Comparison of ENCODE assay signal across 9 mouse cellular contexts in the genomic region with DNA sequence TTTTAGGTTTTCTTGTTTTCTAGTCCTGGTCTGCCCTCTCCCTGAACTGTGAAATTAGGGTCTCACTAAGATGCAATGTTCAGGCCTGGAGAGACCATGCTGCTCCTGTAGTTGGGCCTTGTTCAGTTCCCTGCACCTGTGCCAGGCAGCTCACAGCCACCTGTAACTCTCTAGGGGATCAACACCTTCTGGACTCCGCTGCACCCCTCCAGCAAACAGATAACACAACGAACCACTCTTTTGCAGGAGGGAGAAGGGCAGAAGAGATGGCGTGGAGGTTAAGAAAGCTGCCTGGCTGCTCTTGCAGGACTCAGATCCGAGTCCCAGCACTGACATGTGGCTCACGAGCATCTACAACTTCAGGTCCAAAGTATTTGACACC. TPM values are rescaled to one million over a fixed set of nuclear protein-coding genes. Genes with fewer than 3 reads are reported as not detected.
DNase-seq lines count a peak whose midpoint lies in the region; ATAC-seq and TF ChIP-seq lines count a peak whose summit lies in the region.
"Had no signal": no experiment of that assay in that cellular context is flagged by ENCODE, and none has a peak within 500 bp of the region (broad histone marks: within the 10 kb centered on the region; RNA-seq: fewer than 3 reads in every experiment).

No protein-coding gene starts in this region.

- 59% methylated on average over 5 of the region's 5 CpGs for WGBS in heart, adult 2 months
- WGBS in hindbrain, embryonic 12.5 days, result 62% methylated on average over 5 of the region's 5 CpGs
- WGBS in liver, postnatal 0 days (ENCODE audit: insufficient replicate concordance), result 36% methylated on average over 5 of the region's 5 CpGs

- TF ChIP-seq EP300 in heart, adult 2 months (IDR thresholded peaks at IDR 0.05; ENCODE audit: insufficient read depth, low read depth, low read length), result no peak
- TF ChIP-seq EP300 in liver, postnatal 0 days (IDR thresholded peaks at IDR 0.05; ENCODE audit: low read depth), result no peak

- no peaks in the 10 kb centered on the region for H3K27me3 ChIP-seq in heart, adult 2 months (ENCODE audit: control insufficient read depth, insufficient read depth, low read length)
- H3K27me3 ChIP-seq in E14TG2a.4 (ENCODE audit: insufficient read depth, low read length), result no peaks in the 10 kb centered on the region
- H3K27me3 ChIP-seq in hindbrain, embryonic 12.5 days, result no peaks in the 10 kb centered on the region
- H3K27me3 ChIP-seq in liver, postnatal 0 days (ENCODE audit: insufficient read depth, low read length), result no peaks in the 10 kb centered on the region

- H3K79me2 ChIP-seq in heart, adult 2 months (replicated peaks; ENCODE audit: control insufficient read depth, insufficient read depth, low read length), result no peaks in the 10 kb centered on the region; the same call in 1 of the 2 replicates

- no peak overlapping the region for H3K9ac ChIP-seq in heart, adult 2 months (ENCODE audit: low read depth, low read length)
- peak overlapping the region; percentile 99; the same call in 1 of the 2 replicates for H3K9ac ChIP-seq in hindbrain, embryonic 12.5 days
- H3K9ac ChIP-seq in liver, postnatal 0 days (replicated peaks), result peak overlapping the region; percentile 47

- intact Hi-C loops in heart, adult 2 months (cut with DNase I), result no loop called here
- intact Hi-C loops in heart, postnatal 25 days (cut with DNase I), result no loop called here

- no peaks in the 10 kb centered on the region for H3K36me3 ChIP-seq in heart, adult 2 months (ENCODE audit: control insufficient read depth, insufficient read depth, low read length)
- H3K36me3 ChIP-seq in E14TG2a.4 (ENCODE audit: insufficient read depth, low read length), result peaks cover 42% of the 10 kb centered on the region
- H3K36me3 ChIP-seq in hindbrain, embryonic 12.5 days, result 0 out of 2 replicates have a peak, but pooled peaks cover 4% of the 10 kb centered on the region
- no peaks in the 10 kb centered on the region; the same call in 1 of the 2 replicates for H3K36me3 ChIP-seq in liver, postnatal 0 days (replicated peaks; ENCODE audit: insufficient read depth, low read length)

- ATAC-seq in hindbrain, embryonic 12.5 days (ENCODE audit: low FRiP score), result no peak
- ATAC-seq in liver, postnatal 0 days, result no peak

- peak overlapping the region; percentile 87 for H3K4me2 ChIP-seq in hindbrain, embryonic 12.5 days (replicated peaks)
- H3K4me2 ChIP-seq in liver, postnatal 0 days (ENCODE audit: low read depth, low read length), result peak overlapping the region; percentile 95

- TF ChIP-seq CTCF in heart, adult 2 months (IDR thresholded peaks at IDR 0.05), result no peak
- no peak for TF ChIP-seq CTCF in E14TG2a.4 (conservative IDR thresholded peaks at IDR 0.05; ENCODE audit: low read length)
- no peak for TF ChIP-seq CTCF in liver, postnatal 0 days (IDR thresholded peaks at IDR 0.05; ENCODE audit: low read depth)

- TF ChIP-seq POLR2A in heart, adult 2 months (IDR thresholded peaks at IDR 0.05; ENCODE audit: insufficient read depth, low read depth, low read length), result no peak

- peaks cover 20% of the 10 kb centered on the region for H3K4me1 ChIP-seq in heart, adult 2 months (ENCODE audit: control insufficient read depth, insufficient read depth, low read length)
- peaks cover 85% of the 10 kb centered on the region for H3K4me1 ChIP-seq in E14TG2a.4 (replicated peaks; ENCODE audit: low read depth, low read length)
- peaks cover 62% of the 10 kb centered on the region for H3K4me1 ChIP-seq in hindbrain, embryonic 12.5 days
- H3K4me1 ChIP-seq in liver, postnatal 0 days (ENCODE audit: insufficient read depth), result peaks cover 70% of the 10 kb centered on the region

- no peak for DNase-seq in heart, adult 2 months
- DNase-seq in heart, postnatal 25 days (ENCODE audit: low spot score), result no peak
- no peak for DNase-seq in liver, postnatal 0 days
- DNase-seq in cerebellum, postnatal 14 days, result no peak
- no peak for DNase-seq in adrenal gland, adult 8-10 months
- no peak for DNase-seq in ovary, adult 18-20 months (ENCODE audit: low spot score)
- DNase-seq: right cerebral cortex, adult 18-20 months had no signal

- H3K9me3 ChIP-seq in E14TG2a.4 (ENCODE audit: low read length), result no peaks in the 10 kb centered on the region
- H3K9me3 ChIP-seq in hindbrain, embryonic 12.5 days (replicated peaks), result no peaks in the 10 kb centered on the region
- H3K9me3 ChIP-seq in liver, postnatal 0 days (ENCODE audit: low read length), result no peaks in the 10 kb centered on the region

- H3K27ac ChIP-seq in heart, adult 2 months, result peak overlapping the region; percentile 2; the same call in 1 of the 2 replicates
- H3K27ac ChIP-seq in hindbrain, embryonic 12.5 days, result 0 out of 2 replicates have a peak overlapping the region, but pooled peaks have one; percentile 12
- H3K27ac ChIP-seq in liver, postnatal 0 days (ENCODE audit: low read depth), result peak overlapping the region; percentile 91

- no peak overlapping the region for H3K4me3 ChIP-seq in heart, adult 2 months
- peak overlapping the region; percentile 35 for H3K4me3 ChIP-seq in E14TG2a.4 (replicated peaks; ENCODE audit: low read length)
- H3K4me3 ChIP-seq in hindbrain, embryonic 12.5 days, result peak overlapping the region; percentile 99
- H3K4me3 ChIP-seq in liver, postnatal 0 days (ENCODE audit: low read depth, low read length), result peak overlapping the region; percentile 26; the same call in 1 of the 2 replicates

RNA-seq across cellular contexts. Expression of gene Jpt1, which starts 3.7 kb away (rescaled TPM):
- total RNA-seq in heart, adult 2 months (2021), result 100 to 1,000 TPM; 110 TPM
- 116 and 124 TPM in 2 replicates for polyA plus RNA-seq in heart, adult 2 months (2012; rRNA removed)
- total RNA-seq in heart, postnatal 25 days (2021), result 100 to 1,000 TPM; 121 to 135 TPM
- polyA plus RNA-seq in hindbrain, embryonic 12.5 days (2016; fragmentation: Nextera tagmentation; extraction: Ambion mirVana), result 953 and 959 TPM in 2 replicates
- polyA plus RNA-seq in liver, postnatal 0 days (2015; fragmentation: Nextera tagmentation; extraction: Ambion mirVana), result 114 and 117 TPM in 2 replicates
- total RNA-seq in adrenal gland, adult 8-10 months (2022), result 100 to 1,000 TPM in 1 of 4 experiments, 10 to 100 TPM in 3; 86.2 to 109 (median 94.4) TPM

RNA-seq across cellular contexts. Expression of gene Nt5c, which starts 18.8 kb away (rescaled TPM):
- total RNA-seq in heart, adult 2 months (2021), result 10 to 100 TPM; 10.9 to 12.9 TPM
- 11.7 and 12.4 TPM in 2 replicates for polyA plus RNA-seq in heart, adult 2 months (2012; rRNA removed)
- 10 to 100 TPM; 13.9 to 14.9 TPM for total RNA-seq in heart, postnatal 25 days (2021)
- 81.5 and 86.5 TPM in 2 replicates for polyA plus RNA-seq in hindbrain, embryonic 12.5 days (2016; fragmentation: Nextera tagmentation; extraction: Ambion mirVana)
- polyA plus RNA-seq in liver, postnatal 0 days (2015; fragmentation: Nextera tagmentation; extraction: Ambion mirVana), result 46.5 and 48.3 TPM in 2 replicates
- 100 to 1,000 TPM; 119 to 222 (median 142) TPM for total RNA-seq in adrenal gland, adult 8-10 months (2022)

RNA-seq across cellular contexts. Expression of gene Sumo2, which starts 25.6 kb away (rescaled TPM):
- 100 to 1,000 TPM; 168 to 177 TPM for total RNA-seq in heart, adult 2 months (2021)
- polyA plus RNA-seq in heart, adult 2 months (2012; rRNA removed), result 64.7 and 126 TPM in 2 replicates
- 100 to 1,000 TPM; 165 to 177 TPM for total RNA-seq in heart, postnatal 25 days (2021)
- polyA plus RNA-seq in hindbrain, embryonic 12.5 days (2016; fragmentation: Nextera tagmentation; extraction: Ambion mirVana), result 1,185 and 1,202 TPM in 2 replicates
- 281 and 283 TPM in 2 replicates for polyA plus RNA-seq in liver, postnatal 0 days (2015; fragmentation: Nextera tagmentation; extraction: Ambion mirVana)
- total RNA-seq in adrenal gland, adult 8-10 months (2022), result 100 to 1,000 TPM; 220 to 285 (median 257) TPM

RNA-seq across cellular contexts. Expression of gene Armc7, which starts 35.0 kb away (rescaled TPM):
- 1 to 10 TPM; 1.9 to 2.7 TPM for total RNA-seq in heart, adult 2 months (2021)
- 2.3 and 3.3 TPM in 2 replicates for polyA plus RNA-seq in heart, adult 2 months (2012; rRNA removed)
- 1 to 10 TPM; 1.4 to 2.3 TPM for total RNA-seq in heart, postnatal 25 days (2021)
- polyA plus RNA-seq in hindbrain, embryonic 12.5 days (2016; fragmentation: Nextera tagmentation; extraction: Ambion mirVana), result 10.2 and 15.2 TPM in 2 replicates
- polyA plus RNA-seq in liver, postnatal 0 days (2015; fragmentation: Nextera tagmentation; extraction: Ambion mirVana), result 2.9 and 3.9 TPM in 2 replicates
- 10 to 100 TPM in 3 of 4 experiments, 1 to 10 TPM in 1; 8.6 to 11.7 (median 11.2) TPM for total RNA-seq in adrenal gland, adult 8-10 months (2022)

RNA-seq across cellular contexts. Expression of gene Slc16a5, which starts 48.2 kb away (rescaled TPM):
- total RNA-seq in heart, adult 2 months (2021), result not detected
- polyA plus RNA-seq in heart, adult 2 months (2012; rRNA removed), result 0.06 and 0.18 TPM in 2 replicates
- not detected for total RNA-seq in heart, postnatal 25 days (2021)
- polyA plus RNA-seq in hindbrain, embryonic 12.5 days (2016; fragmentation: Nextera tagmentation; extraction: Ambion mirVana), result not detected in 2 replicates
- 10.4 and 11.5 TPM in 2 replicates for polyA plus RNA-seq in liver, postnatal 0 days (2015; fragmentation: Nextera tagmentation; extraction: Ambion mirVana)
- under 1 TPM in 1 of 4 experiments, not detected in 3; 0.21 TPM for total RNA-seq in adrenal gland, adult 8-10 months (2022)

Comparison
In these comparisons a context has a peak if more than half of its experiments do, and no peak if none do; other contexts are left out.
1. H3K27ac ChIP-seq: peak in every context shown above with its lines; median percentile 91 in liver, postnatal 0 days; 12 in hindbrain, embryonic 12.5 days; 2 in heart, adult 2 months.
2. RNA of gene Nt5c, which starts 18.8 kb away (total RNA-seq): 119 to 222 TPM in adrenal gland, adult 8-10 months; 13.9 to 14.9 TPM in heart, postnatal 25 days and 10.9 to 12.9 TPM in heart, adult 2 months; every median in the first group is over 4 times any median in the second.